Mouse (Mus musculus): ENCODE results near the gene 2610044O15Rik8. TPM values are rescaled to one million over a fixed set of nuclear protein-coding genes. Genes with fewer than 3 reads are reported as not detected.
"Not testable (repeated sequence)": the region's sequence is repeated elsewhere in the genome, so short reads cannot be mapped to it uniquely, and the experiment has no call there.

Gene 2610044O15Rik8
- 23.7 and 59.1 TPM in 2 replicates for total RNA-seq (2014; rRNA removed)
- 19.4 and 19.5 TPM in 2 replicates for polyA plus RNA-seq (2015; fragmentation: Nextera tagmentation; extraction: Ambion mirVana)

- Histone ChIP-seq H3K4me1 (ENCODE audit: insufficient read depth, low read length) (no peaks in the 10 kb centered on the region), H3K27ac (ENCODE audit: low read depth, low read length) (peak within 1 kb of the TSS; percentile 76), H3K4me2 (ENCODE audit: low read depth, low read length, poor library complexity, severe bottlenecking) (peak within 1 kb of the TSS; percentile 62), H3K4me3 (ENCODE audit: low read depth, low read length) (peak within 1 kb of the TSS; percentile 55), H3K27me3 (ENCODE audit: insufficient read depth, low read length) (no peaks in the 10 kb centered on the region), H3K36me3 (ENCODE audit: insufficient read depth, low read length) (no peaks in the 10 kb centered on the region), H3K9ac (replicated peaks; ENCODE audit: low read length, poor library complexity, severe bottlenecking) (peak within 1 kb of the TSS; percentile 57), H3K9me3 (ENCODE audit: low read length) (no peaks in the 10 kb centered on the region)
- no peak for TF ChIP-seq CTCF (IDR thresholded peaks at IDR 0.05)
- ATAC-seq (ENCODE audit: low FRiP score) (peak; percentile 99), DNase-seq (ENCODE audit: low spot score) (peak; percentile 91)
- WGBS: under 1% methylated on average over 18 of the region's 18 CpGs
Measured at GRCm38 (mm10) chr8:129234027-129234733, at the start of gene 2610044O15Rik8. Gene 2610044O15Rik8, minus strand, starts transcription at chr8:129234406.

- no peak overlapping the region for H3K9ac ChIP-seq (replicated peaks; ENCODE audit: low read length, poor library complexity, severe bottlenecking)
- no peak overlapping the region for H3K4me3 ChIP-seq (ENCODE audit: low read depth, low read length)
- H3K27me3 ChIP-seq (ENCODE audit: insufficient read depth, low read length): no peaks in the 10 kb centered on the region
- no peak overlapping the region for H3K27ac ChIP-seq (ENCODE audit: low read depth, low read length)
- peaks cover 4% of the 10 kb centered on the region; the same call in 1 of the 2 replicates for H3K36me3 ChIP-seq (ENCODE audit: insufficient read depth, low read length)
- no peak for TF ChIP-seq CTCF (IDR thresholded peaks at IDR 0.05)
- no peak for ATAC-seq (ENCODE audit: low FRiP score)
- H3K9me3 ChIP-seq (ENCODE audit: low read length): peaks cover 18% of the 10 kb centered on the region
- no peaks in the 10 kb centered on the region for H3K4me1 ChIP-seq (ENCODE audit: insufficient read depth, low read length)
- WGBS: 94% methylated on average over 1 of the region's 1 CpGs
- H3K4me2 ChIP-seq (ENCODE audit: low read depth, low read length, poor library complexity, severe bottlenecking): no peak overlapping the region
- DNase-seq (ENCODE audit: low spot score): no peak
Measured at GRCm38 (mm10) chr8:129265918-129266317, 31.7 kb upstream of the 2610044O15Rik8 start.

GRCm38 (mm10) chr8:129264296-129264695 lies 30.1 kb upstream of the 2610044O15Rik8 start:
- TF ChIP-seq CTCF (IDR thresholded peaks at IDR 0.05): no peak
- Histone ChIP-seq H3K9ac (replicated peaks; ENCODE audit: low read length, poor library complexity, severe bottlenecking) (no peak overlapping the region), H3K4me1 (ENCODE audit: insufficient read depth, low read length) (no peaks in the 10 kb centered on the region), H3K9me3 (ENCODE audit: low read length) (peaks cover 9% of the 10 kb centered on the region), H3K4me2 (ENCODE audit: low read depth, low read length, poor library complexity, severe bottlenecking) (peak overlapping the region; percentile 73), H3K36me3 (ENCODE audit: insufficient read depth, low read length) (peaks cover 4% of the 10 kb centered on the region; the same call in 1 of the 2 replicates), H3K27ac (ENCODE audit: low read depth, low read length) (no peak overlapping the region), H3K27me3 (ENCODE audit: insufficient read depth, low read length) (no peaks in the 10 kb centered on the region), H3K4me3 (ENCODE audit: low read depth, low read length) (peak overlapping the region; percentile 43; the same call in 1 of the 2 replicates)
- 78% methylated on average over 2 of the region's 2 CpGs for WGBS
- no peak for DNase-seq (ENCODE audit: low spot score)
- no peak for ATAC-seq (ENCODE audit: low FRiP score)

GRCm38 (mm10) chr8:129263211-129263927 lies 29.2 kb upstream of the 2610044O15Rik8 start:
- not testable (repeated sequence) for H3K4me1 ChIP-seq (ENCODE audit: insufficient read depth, low read length); H3K27me3 ChIP-seq (ENCODE audit: insufficient read depth, low read length); H3K9me3 ChIP-seq (ENCODE audit: low read length); H3K36me3 ChIP-seq (ENCODE audit: insufficient read depth, low read length)
- Histone ChIP-seq H3K4me3 (ENCODE audit: low read depth, low read length) (peak overlapping the region; percentile 43), H3K4me2 (ENCODE audit: low read depth, low read length, poor library complexity, severe bottlenecking) (peak overlapping the region; percentile 73), H3K9ac (replicated peaks; ENCODE audit: low read length, poor library complexity, severe bottlenecking) (peak overlapping the region; percentile 56), H3K27ac (ENCODE audit: low read depth, low read length) (0 out of 2 replicates have a peak overlapping the region, but pooled peaks have one; percentile 55)
- under 1% methylated on average over 22 of the region's 24 CpGs for WGBS
- ATAC-seq (ENCODE audit: low FRiP score): peak; percentile 99
- peak; percentile 71 for DNase-seq (ENCODE audit: low spot score)

GRCm38 (mm10) chr8:129233664-129234026 lies 561 bp downstream of the 2610044O15Rik8 start:
- H3K27me3 ChIP-seq (ENCODE audit: insufficient read depth, low read length): no peaks in the 10 kb centered on the region
- H3K36me3 ChIP-seq (ENCODE audit: insufficient read depth, low read length): no peaks in the 10 kb centered on the region
- H3K4me3 ChIP-seq (ENCODE audit: low read depth, low read length): peak overlapping the region; percentile 55
- DNase-seq (ENCODE audit: low spot score): no peak
- 2% methylated on average over 9 of the region's 9 CpGs for WGBS
- H3K4me1 ChIP-seq (ENCODE audit: insufficient read depth, low read length): no peaks in the 10 kb centered on the region
- no peaks in the 10 kb centered on the region for H3K9me3 ChIP-seq (ENCODE audit: low read length)
- H3K27ac ChIP-seq (ENCODE audit: low read depth, low read length): 0 out of 2 replicates have a peak overlapping the region, but pooled peaks have one; percentile 47
- no peak for TF ChIP-seq CTCF (IDR thresholded peaks at IDR 0.05)
- ATAC-seq (ENCODE audit: low FRiP score): peak; percentile 57; the same call in 1 of the 2 replicates
- peak overlapping the region; percentile 62 for H3K4me2 ChIP-seq (ENCODE audit: low read depth, low read length, poor library complexity, severe bottlenecking)
- H3K9ac ChIP-seq (replicated peaks; ENCODE audit: low read length, poor library complexity, severe bottlenecking): peak overlapping the region; percentile 57

Other genes starting within 250 kb of the 2610044O15Rik8 start
- not detected in 2 replicates for gene Ccdc7a, start 168.9 kb downstream of the 2610044O15Rik8 start, total RNA-seq (2014; rRNA removed)
- gene Ccdc7a, start 168.9 kb downstream of the 2610044O15Rik8 start, polyA plus RNA-seq (2015; fragmentation: Nextera tagmentation; extraction: Ambion mirVana): 0.07 TPM in 1 of 2 replicates, not detected in the other
- not detected in 2 replicates for gene Ccdc7b, start 167.3 kb downstream of the 2610044O15Rik8 start, total RNA-seq (2014; rRNA removed)
- gene Ccdc7b, start 167.3 kb downstream of the 2610044O15Rik8 start, polyA plus RNA-seq (2015; fragmentation: Nextera tagmentation; extraction: Ambion mirVana): not detected in 2 replicates
- not detected in 2 replicates for gene Gm10999, start 102.7 kb downstream of the 2610044O15Rik8 start, total RNA-seq (2014; rRNA removed)
- gene Gm10999, start 102.7 kb downstream of the 2610044O15Rik8 start, polyA plus RNA-seq (2015; fragmentation: Nextera tagmentation; extraction: Ambion mirVana): not detected in 2 replicates

All from midbrain, postnatal 0 days (tissue).